22 mouse cellular contexts compared by ENCODE assay signal in the genomic region with DNA sequence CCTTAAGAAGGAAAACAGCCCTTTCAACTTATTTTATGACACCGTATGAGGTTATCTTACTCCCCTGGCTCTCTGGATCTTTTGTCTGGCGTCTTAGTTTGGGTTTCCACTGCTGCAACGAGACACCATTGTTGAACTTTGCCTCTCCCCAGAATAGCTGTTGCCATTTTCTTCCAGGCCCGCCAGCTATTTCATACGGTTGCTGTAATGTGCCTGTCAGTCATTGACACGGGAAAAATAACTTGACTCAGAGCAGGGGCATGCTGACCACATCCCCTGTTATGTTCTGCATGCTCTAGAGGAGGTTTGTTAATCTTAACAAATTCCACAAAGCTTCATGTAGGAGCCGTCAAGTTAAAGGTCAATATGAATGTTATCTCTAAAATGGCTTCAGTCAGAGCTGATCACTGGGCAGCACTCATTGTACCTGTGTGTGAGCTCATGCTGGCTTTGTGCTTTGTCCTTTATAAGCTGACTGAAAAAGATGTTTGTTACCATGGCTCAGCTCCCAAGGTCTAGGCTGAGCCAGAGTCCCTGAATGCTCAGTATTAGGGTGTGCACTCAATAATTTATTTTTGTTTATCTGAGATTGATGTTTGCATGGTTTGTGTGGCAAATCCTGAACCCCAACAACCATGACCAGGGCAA. TPM values are rescaled to one million over a fixed set of nuclear protein-coding genes. Genes with fewer than 3 reads are reported as not detected.
DNase-seq lines count a peak whose midpoint lies in the region; ATAC-seq lines count a peak whose summit lies in the region.
"Had no signal": no experiment of that assay in that cellular context is flagged by ENCODE, and none has a peak within 500 bp of the region (broad histone marks: within the 10 kb centered on the region; RNA-seq: fewer than 3 reads in every experiment).

No protein-coding gene starts in this region.

- 61% methylated on average over 7 of the region's 7 CpGs for WGBS in forebrain, embryonic 14.5 days
- 76% methylated on average over 7 of the region's 7 CpGs for WGBS in forebrain, embryonic 10.5 days
- WGBS in limb, embryonic 15.5 days, result 48% methylated on average over 7 of the region's 7 CpGs
- 74% methylated on average over 7 of the region's 7 CpGs for WGBS in limb, embryonic 10.5 days
- 75% methylated on average over 7 of the region's 7 CpGs for WGBS in midbrain, embryonic 16.5 days

- no peak overlapping the region for H3K4me3 ChIP-seq in forebrain, embryonic 14.5 days (ENCODE audit: low read depth, low read length)
- no peak overlapping the region for H3K4me3 ChIP-seq in forebrain, embryonic 10.5 days
- H3K4me3 ChIP-seq in limb, embryonic 15.5 days, result no peak overlapping the region
- H3K4me3 ChIP-seq in limb, embryonic 10.5 days, result no peak overlapping the region
- H3K4me3 ChIP-seq in midbrain, embryonic 16.5 days (ENCODE audit: low read depth, low read length), result no peak overlapping the region
- H3K4me3 ChIP-seq: embryonic facial prominence, embryonic 12.5 days; forebrain, embryonic 12.5 days; gastrocnemius, adult 2 months; heart, embryonic 12.5 days; hindbrain, embryonic 13.5 days; limb, embryonic 12.5 days; neural tube, embryonic 15.5 days; stomach, embryonic 15.5 days had no signal

- H3K4me1 ChIP-seq in forebrain, embryonic 14.5 days (ENCODE audit: control insufficient read depth, insufficient read depth, low read length), result no peaks in the 10 kb centered on the region
- H3K4me1 ChIP-seq in forebrain, embryonic 10.5 days, result no peaks in the 10 kb centered on the region
- no peaks in the 10 kb centered on the region for H3K4me1 ChIP-seq in limb, embryonic 15.5 days
- H3K4me1 ChIP-seq in limb, embryonic 10.5 days, result no peaks in the 10 kb centered on the region
- H3K4me1 ChIP-seq in midbrain, embryonic 16.5 days (ENCODE audit: control insufficient read depth, insufficient read depth, low read length), result no peaks in the 10 kb centered on the region
- H3K4me1 ChIP-seq: embryonic facial prominence, embryonic 12.5 days; forebrain, embryonic 12.5 days; hindbrain, embryonic 13.5 days; limb, embryonic 12.5 days; neural tube, embryonic 15.5 days; stomach, embryonic 15.5 days had no signal

- 0 out of 2 replicates have a peak overlapping the region, but pooled peaks have one; percentile 14 for H3K27ac ChIP-seq in forebrain, embryonic 14.5 days (ENCODE audit: low read depth, low read length)
- H3K27ac ChIP-seq in forebrain, embryonic 10.5 days, result no peak overlapping the region
- H3K27ac ChIP-seq in limb, embryonic 15.5 days, result 0 out of 2 replicates have a peak overlapping the region, but pooled peaks have one; percentile 27
- no peak overlapping the region for H3K27ac ChIP-seq in limb, embryonic 10.5 days
- no peak overlapping the region for H3K27ac ChIP-seq in midbrain, embryonic 16.5 days (ENCODE audit: low read length)
- H3K27ac ChIP-seq: embryonic facial prominence, embryonic 12.5 days; forebrain, embryonic 12.5 days; gastrocnemius, adult 2 months; hindbrain, embryonic 13.5 days; limb, embryonic 12.5 days; liver, embryonic 14.5 days; neural tube, embryonic 15.5 days; stomach, embryonic 15.5 days had no signal

- no peak for ATAC-seq in forebrain, embryonic 14.5 days
- no peak for ATAC-seq in limb, embryonic 15.5 days (ENCODE audit: insufficient number of reproducible peaks, low FRiP score, low TSS enrichment, low read depth)
- no peak for ATAC-seq in erythroblast, adult 5-6 weeks (replicated peaks; ENCODE audit: low FRiP score, poor library complexity, severe bottlenecking)
- ATAC-seq in midbrain, embryonic 16.5 days, result no peak

- no peaks in the 10 kb centered on the region for H3K9me3 ChIP-seq in forebrain, embryonic 14.5 days (replicated peaks; ENCODE audit: control insufficient read depth, low read length)
- no peaks in the 10 kb centered on the region for H3K9me3 ChIP-seq in forebrain, embryonic 10.5 days
- no peaks in the 10 kb centered on the region for H3K9me3 ChIP-seq in limb, embryonic 15.5 days
- no peaks in the 10 kb centered on the region for H3K9me3 ChIP-seq in limb, embryonic 10.5 days (replicated peaks)
- H3K9me3 ChIP-seq in midbrain, embryonic 16.5 days (replicated peaks; ENCODE audit: control insufficient read depth, low read length, poor library complexity, severe bottlenecking), result no peaks in the 10 kb centered on the region
- H3K9me3 ChIP-seq: embryonic facial prominence, embryonic 12.5 days; forebrain, embryonic 12.5 days; hindbrain, embryonic 13.5 days; limb, embryonic 12.5 days; neural tube, embryonic 15.5 days; stomach, embryonic 15.5 days had no signal

- no peak overlapping the region for H3K9ac ChIP-seq in forebrain, embryonic 14.5 days (ENCODE audit: low read length)
- no peak overlapping the region for H3K9ac ChIP-seq in limb, embryonic 15.5 days
- H3K9ac ChIP-seq in midbrain, embryonic 16.5 days (ENCODE audit: low read depth, low read length), result no peak overlapping the region
- H3K9ac ChIP-seq: embryonic facial prominence, embryonic 12.5 days; forebrain, embryonic 12.5 days; heart, embryonic 12.5 days; hindbrain, embryonic 13.5 days; limb, embryonic 12.5 days; liver, embryonic 14.5 days; neural tube, embryonic 15.5 days; stomach, embryonic 15.5 days had no signal

- no peaks in the 10 kb centered on the region for H3K27me3 ChIP-seq in forebrain, embryonic 14.5 days (replicated peaks; ENCODE audit: control insufficient read depth, insufficient read depth, low read length)
- no peaks in the 10 kb centered on the region for H3K27me3 ChIP-seq in forebrain, embryonic 10.5 days (ENCODE audit: poor library complexity, severe bottlenecking)
- H3K27me3 ChIP-seq in limb, embryonic 15.5 days, result no peaks in the 10 kb centered on the region
- H3K27me3 ChIP-seq in limb, embryonic 10.5 days (ENCODE audit: low read depth, poor library complexity, severe bottlenecking), result no peaks in the 10 kb centered on the region
- H3K27me3 ChIP-seq in midbrain, embryonic 16.5 days (ENCODE audit: control insufficient read depth, insufficient read depth, low read depth, low read length), result no peaks in the 10 kb centered on the region
- H3K27me3 ChIP-seq: embryonic facial prominence, embryonic 12.5 days; forebrain, embryonic 12.5 days; heart, embryonic 12.5 days; hindbrain, embryonic 13.5 days; limb, embryonic 12.5 days; neural tube, embryonic 15.5 days; stomach, embryonic 15.5 days had no signal

- H3K4me2 ChIP-seq in forebrain, embryonic 14.5 days (ENCODE audit: low read length), result no peak overlapping the region
- H3K4me2 ChIP-seq in limb, embryonic 15.5 days, result no peak overlapping the region
- H3K4me2 ChIP-seq in midbrain, embryonic 16.5 days (ENCODE audit: low read length), result no peak overlapping the region
- H3K4me2 ChIP-seq: embryonic facial prominence, embryonic 12.5 days; forebrain, embryonic 12.5 days; heart, embryonic 12.5 days; hindbrain, embryonic 13.5 days; limb, embryonic 12.5 days; midbrain, embryonic 11.5 days; neural tube, embryonic 15.5 days; stomach, embryonic 15.5 days had no signal

- no peak for DNase-seq in forebrain, embryonic 14.5 days (ENCODE audit: low spot score)
- no peak for DNase-seq in forebrain, embryonic 10.5 days (ENCODE audit: extremely low spot score, low spot score)
- no peak for DNase-seq in limb, embryonic 10.5 days (ENCODE audit: low spot score)
- DNase-seq in NIH3T3 (ENCODE audit: low read depth), result peak; percentile 74
- DNase-seq in fibroblast of lung, adult 2 months (ENCODE audit: low read depth), result peak; percentile 76
- DNase-seq: adrenal gland, adult 8-10 months; gastrocnemius, adult 2 months; kidney, adult 8-10 months; thymus, adult 18-20 months; thymus, postnatal 36 days had no signal

- H3K36me3 ChIP-seq in forebrain, embryonic 14.5 days (ENCODE audit: control insufficient read depth, insufficient read depth, low read length), result no peaks in the 10 kb centered on the region
- no peaks in the 10 kb centered on the region for H3K36me3 ChIP-seq in forebrain, embryonic 10.5 days (replicated peaks)
- no peaks in the 10 kb centered on the region for H3K36me3 ChIP-seq in limb, embryonic 15.5 days
- no peaks in the 10 kb centered on the region for H3K36me3 ChIP-seq in limb, embryonic 10.5 days
- no peaks in the 10 kb centered on the region for H3K36me3 ChIP-seq in midbrain, embryonic 16.5 days (ENCODE audit: control insufficient read depth, insufficient read depth, low read length)
- H3K36me3 ChIP-seq: embryonic facial prominence, embryonic 12.5 days; forebrain, embryonic 12.5 days; heart, embryonic 12.5 days; hindbrain, embryonic 13.5 days; limb, embryonic 12.5 days; neural tube, embryonic 15.5 days; stomach, embryonic 15.5 days had no signal

RNA-seq across cellular contexts. Expression of a gene that starts 44.4 kb away (rescaled TPM):
- polyA plus RNA-seq in forebrain, embryonic 14.5 days (2014; fragmentation: Nextera tagmentation; extraction: Ambion mirVana), result 72.1 and 73.3 TPM in 2 replicates
- polyA plus RNA-seq in forebrain, embryonic 10.5 days (2016; fragmentation: Nextera tagmentation; extraction: Ambion mirVana), result 64.3 and 69.1 TPM in 2 replicates
- 210 and 211 TPM in 2 replicates for polyA plus RNA-seq in limb, embryonic 15.5 days (2015; fragmentation: Nextera tagmentation; extraction: Ambion mirVana)
- polyA plus RNA-seq in limb, embryonic 10.5 days (2016; fragmentation: Nextera tagmentation; extraction: Ambion mirVana), result 65.1 and 65.5 TPM in 2 replicates
- 59.4 and 77.8 TPM in 2 replicates for total RNA-seq in erythroblast, adult 5-6 weeks (2015; ENCODE audit: low replicate concordance)
- 36.5 and 41.1 TPM in 2 replicates for total RNA-seq in erythroblast, adult 5-6 weeks (2017; ENCODE audit: low replicate concordance)
- polyA plus RNA-seq in midbrain, embryonic 16.5 days (2015; fragmentation: Nextera tagmentation; extraction: Ambion mirVana), result 73.1 and 85.0 TPM in 2 replicates

Comparison
In these comparisons a context has a peak if more than half of its experiments do, and no peak if none do; other contexts are left out.
1. H3K27ac ChIP-seq: peak in forebrain, embryonic 14.5 days (single experiment) and limb, embryonic 15.5 days (single experiment); none in forebrain, embryonic 10.5 days (single experiment), limb, embryonic 10.5 days (single experiment) and midbrain, embryonic 16.5 days (single experiment).
2. DNase-seq: peak in NIH3T3 (single experiment) and fibroblast of lung, adult 2 months (single experiment); none in forebrain, embryonic 14.5 days (single experiment), forebrain, embryonic 10.5 days (single experiment) and limb, embryonic 10.5 days (single experiment).